ENCODE assay signal across 13 mouse cellular contexts in the genomic region with DNA sequence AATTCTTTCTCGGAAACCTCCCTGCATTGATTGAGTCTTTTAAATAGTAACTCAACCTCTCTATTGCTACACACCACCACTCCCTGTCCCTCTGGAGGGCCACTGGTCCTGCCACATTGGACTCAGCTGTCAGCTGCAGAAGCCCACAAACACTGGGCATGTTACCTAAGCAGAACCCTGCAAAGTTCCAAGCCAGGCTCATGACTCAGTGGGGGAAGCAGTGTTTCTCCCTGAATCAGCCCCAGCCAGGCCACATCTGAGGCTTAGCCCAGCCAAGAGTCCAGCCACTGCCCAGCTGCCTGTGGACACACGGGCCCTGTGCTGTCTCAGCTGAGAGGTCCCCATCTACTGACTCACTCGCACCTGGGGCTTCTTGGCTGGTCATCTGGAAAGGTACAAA.
A peak's percentile ranks its signal among the peaks of the same experiment; 100 is the strongest.
DNase-seq lines count a peak whose midpoint lies in the region; ATAC-seq and TF ChIP-seq lines count a peak whose summit lies in the region.
"Had no signal": no experiment of that assay in that cellular context is flagged by ENCODE, and none has a peak within 500 bp of the region (broad histone marks: within the 10 kb centered on the region; RNA-seq: fewer than 3 reads in every experiment).

No protein-coding gene starts in this region.

- H3K27me3 ChIP-seq in intestine, embryonic 15.5 days (replicated peaks): no peaks in the 10 kb centered on the region
- no peaks in the 10 kb centered on the region for H3K27me3 ChIP-seq in intestine, postnatal 0 days (replicated peaks; ENCODE audit: control insufficient read depth, insufficient read depth, low read length)
- no peaks in the 10 kb centered on the region for H3K27me3 ChIP-seq in liver, postnatal 0 days (ENCODE audit: insufficient read depth, low read length)
- no peaks in the 10 kb centered on the region for H3K27me3 ChIP-seq in neural tube, embryonic 15.5 days (replicated peaks)
- H3K27me3 ChIP-seq: limb, embryonic 12.5 days; midbrain, embryonic 13.5 days; neural tube, embryonic 12.5 days had no signal

- no peak overlapping the region for H3K4me3 ChIP-seq in intestine, embryonic 15.5 days (replicated peaks)
- H3K4me3 ChIP-seq in intestine, postnatal 0 days (ENCODE audit: low read depth, low read length): no peak overlapping the region
- H3K4me3 ChIP-seq in liver, postnatal 0 days (ENCODE audit: low read depth, low read length): peak overlapping the region; percentile 26; the same call in 1 of the 2 replicates
- H3K4me3 ChIP-seq in neural tube, embryonic 15.5 days (replicated peaks): no peak overlapping the region
- H3K4me3 ChIP-seq: limb, embryonic 12.5 days; midbrain, embryonic 13.5 days; neural tube, embryonic 12.5 days had no signal

- peak; percentile 69 for TF ChIP-seq EP300 in liver, postnatal 0 days (IDR thresholded peaks at IDR 0.05; ENCODE audit: low read depth)

- no peak overlapping the region for H3K9ac ChIP-seq in intestine, embryonic 15.5 days
- H3K9ac ChIP-seq in intestine, postnatal 0 days (ENCODE audit: low read depth, low read length): no peak overlapping the region
- H3K9ac ChIP-seq in liver, postnatal 0 days (replicated peaks): peak overlapping the region; percentile 58
- H3K9ac ChIP-seq in neural tube, embryonic 15.5 days (replicated peaks): no peak overlapping the region
- H3K9ac ChIP-seq: limb, embryonic 12.5 days; midbrain, embryonic 13.5 days; neural tube, embryonic 12.5 days had no signal

- H3K9me3 ChIP-seq in intestine, embryonic 15.5 days: no peaks in the 10 kb centered on the region
- no peaks in the 10 kb centered on the region for H3K9me3 ChIP-seq in intestine, postnatal 0 days (ENCODE audit: control insufficient read depth)
- H3K9me3 ChIP-seq in liver, postnatal 0 days (ENCODE audit: low read length): no peaks in the 10 kb centered on the region
- no peaks in the 10 kb centered on the region for H3K9me3 ChIP-seq in neural tube, embryonic 15.5 days (replicated peaks)
- H3K9me3 ChIP-seq: limb, embryonic 12.5 days; midbrain, embryonic 13.5 days; neural tube, embryonic 12.5 days had no signal

- ATAC-seq in intestine, embryonic 15.5 days: peak; percentile 29; the same call in 1 of the 2 replicates
- no peak for ATAC-seq in intestine, postnatal 0 days
- ATAC-seq in liver, postnatal 0 days: peak; percentile 94
- ATAC-seq in neural tube, embryonic 15.5 days (ENCODE audit: low FRiP score): no peak
- ATAC-seq in erythroblast, adult 5-6 weeks (replicated peaks; ENCODE audit: low FRiP score, poor library complexity, severe bottlenecking): no peak
- ATAC-seq: CD4-positive, CD25-positive, alpha-beta regulatory T cell, adult 4 months; midbrain, embryonic 13.5 days had no signal

- no peaks in the 10 kb centered on the region for H3K36me3 ChIP-seq in intestine, embryonic 15.5 days
- no peaks in the 10 kb centered on the region for H3K36me3 ChIP-seq in intestine, postnatal 0 days (ENCODE audit: control insufficient read depth, insufficient read depth)
- no peaks in the 10 kb centered on the region for H3K36me3 ChIP-seq in liver, postnatal 0 days (replicated peaks; ENCODE audit: insufficient read depth, low read length)
- no peaks in the 10 kb centered on the region for H3K36me3 ChIP-seq in neural tube, embryonic 15.5 days
- H3K36me3 ChIP-seq: limb, embryonic 12.5 days; midbrain, embryonic 13.5 days; neural tube, embryonic 12.5 days had no signal

- H3K4me2 ChIP-seq in intestine, embryonic 15.5 days (replicated peaks): no peak overlapping the region
- no peak overlapping the region for H3K4me2 ChIP-seq in intestine, postnatal 0 days (replicated peaks; ENCODE audit: low read depth)
- H3K4me2 ChIP-seq in liver, postnatal 0 days (ENCODE audit: low read depth, low read length): peak overlapping the region; percentile 61; the same call in 1 of the 2 replicates
- H3K4me2 ChIP-seq in neural tube, embryonic 15.5 days: no peak overlapping the region
- H3K4me2 ChIP-seq: limb, embryonic 12.5 days; midbrain, embryonic 13.5 days; neural tube, embryonic 12.5 days had no signal

- intact Hi-C loops in gastrocnemius, postnatal 36 days (cut with DNase I): no loop called here

- H3K4me1 ChIP-seq in intestine, embryonic 15.5 days (replicated peaks): no peaks in the 10 kb centered on the region
- peaks cover 7% of the 10 kb centered on the region for H3K4me1 ChIP-seq in intestine, postnatal 0 days (replicated peaks; ENCODE audit: control insufficient read depth, insufficient read depth, low read length)
- peaks cover 15% of the 10 kb centered on the region for H3K4me1 ChIP-seq in liver, postnatal 0 days (ENCODE audit: insufficient read depth)
- 0 out of 2 replicates have a peak, but pooled peaks cover 7% of the 10 kb centered on the region for H3K4me1 ChIP-seq in neural tube, embryonic 15.5 days
- H3K4me1 ChIP-seq: midbrain, embryonic 13.5 days had no signal

- H3K27ac ChIP-seq in intestine, embryonic 15.5 days: no peak overlapping the region
- no peak overlapping the region for H3K27ac ChIP-seq in intestine, postnatal 0 days (ENCODE audit: low read depth, low read length)
- peak overlapping the region; percentile 89 for H3K27ac ChIP-seq in liver, postnatal 0 days (ENCODE audit: low read depth)
- H3K27ac ChIP-seq in neural tube, embryonic 15.5 days (replicated peaks): no peak overlapping the region
- H3K27ac ChIP-seq: limb, embryonic 12.5 days; midbrain, embryonic 13.5 days; neural tube, embryonic 12.5 days had no signal

- DNase-seq in Muller cell, postnatal 12 days (ENCODE audit: inconsistent ontology term): peak; percentile 81
- peak; percentile 37 to 42 for DNase-seq in gastrocnemius, postnatal 36 days
- DNase-seq in liver, postnatal 0 days: peak; percentile 59
- DNase-seq in adipocyte (ENCODE audit: low spot score): no peak
- DNase-seq: heart, postnatal 36 days had no signal

- WGBS in intestine, embryonic 15.5 days: 67% methylated on average over 3 of the region's 3 CpGs
- WGBS in intestine, postnatal 0 days: 60% methylated on average over 3 of the region's 3 CpGs
- WGBS in liver, postnatal 0 days (ENCODE audit: insufficient replicate concordance): 64% methylated on average over 3 of the region's 3 CpGs
- 93% methylated on average over 3 of the region's 3 CpGs for WGBS in neural tube, embryonic 15.5 days

- no peak for TF ChIP-seq CTCF in intestine, postnatal 0 days (IDR thresholded peaks at IDR 0.05; ENCODE audit: low read depth)
- TF ChIP-seq CTCF in liver, postnatal 0 days (IDR thresholded peaks at IDR 0.05; ENCODE audit: low read depth): no peak

Comparison
In these comparisons a context has a peak if more than half of its experiments do, and no peak if none do; other contexts are left out.
1. ATAC-seq: peak in intestine, embryonic 15.5 days (single experiment) and liver, postnatal 0 days (single experiment); none in intestine, postnatal 0 days (single experiment), neural tube, embryonic 15.5 days (single experiment) and erythroblast, adult 5-6 weeks (single experiment).